Mouse (Mus musculus): ENCODE results near the gene Dlgap1.

DNA sequence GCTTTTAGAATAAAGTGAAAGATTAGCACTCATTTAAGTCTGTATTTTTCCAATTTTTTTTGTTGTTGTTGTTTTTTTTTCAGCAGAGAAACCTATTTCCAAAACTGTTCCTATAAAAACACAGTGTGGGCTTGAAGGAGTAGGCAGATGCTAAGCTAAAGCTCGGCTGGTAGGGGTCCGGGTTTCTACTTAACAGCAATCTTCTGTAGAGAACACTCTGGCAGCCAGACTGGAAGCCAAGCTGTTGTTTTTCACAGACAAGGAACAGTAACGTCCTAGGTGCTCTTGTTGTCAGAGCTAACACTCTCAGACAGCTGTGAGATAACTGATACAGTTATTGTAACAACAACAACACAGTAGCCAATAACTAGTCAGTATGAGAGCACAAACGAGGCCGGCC is 468.4 kb downstream of the Dlgap1 start:
- TF ChIP-seq CTCF (conservative IDR thresholded peaks at IDR 0.05; ENCODE audit: low read length) (no peak), NANOG (IDR thresholded peaks at IDR 0.05; ENCODE audit: borderline replicate concordance, low read length) (no peak)
